In the genomic region with DNA sequence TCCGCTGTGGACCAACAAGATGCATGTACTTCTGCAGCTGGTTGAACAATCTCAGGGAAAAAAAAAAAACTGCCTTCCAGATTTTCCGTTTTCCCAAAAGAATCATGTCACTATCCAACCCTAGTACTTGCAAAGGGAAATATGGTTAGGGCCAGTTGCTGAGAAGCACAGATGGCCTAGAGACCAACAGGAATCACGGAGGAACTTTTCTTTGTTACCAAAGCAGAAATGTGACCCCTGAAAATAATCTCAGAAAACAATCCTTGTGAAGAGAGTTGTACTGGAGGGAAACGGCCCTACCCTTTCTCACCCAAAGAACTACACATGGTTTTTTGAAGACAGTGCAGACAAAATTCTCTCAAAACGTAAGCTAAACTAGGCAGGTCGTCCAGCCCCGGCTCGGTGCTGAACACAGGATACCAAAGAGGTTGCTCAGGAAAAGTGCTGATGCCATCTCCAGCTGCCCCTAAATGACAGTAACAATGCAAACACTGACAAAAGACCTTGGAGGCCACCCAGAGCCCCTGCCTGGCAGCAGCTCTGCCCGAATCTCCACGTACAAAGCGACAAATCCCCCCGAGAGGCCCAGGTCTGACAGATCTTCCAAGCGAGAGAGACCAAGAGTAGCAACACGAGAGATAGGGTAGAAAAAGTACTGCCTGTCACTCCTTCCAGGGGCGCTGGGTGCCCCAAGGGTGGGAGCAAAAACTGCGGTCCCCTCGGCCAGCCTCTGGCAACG, we compare ENCODE assay signal across 8 mouse cellular contexts. TPM values are rescaled to one million over a fixed set of nuclear protein-coding genes. Genes with fewer than 3 reads are reported as not detected.
DNase-seq lines count a peak whose midpoint lies in the region; ATAC-seq and TF ChIP-seq lines count a peak whose summit lies in the region.

No protein-coding gene starts in this region.

- peak overlapping the region; percentile 97 for H3K4me3 ChIP-seq in megakaryocyte, embryonic 14.5 days (replicated peaks)
- H3K4me3 ChIP-seq in bone marrow, adult 2 months (replicated peaks; ENCODE audit: control insufficient read depth, low read depth, low read length), result peak overlapping the region; percentile 86
- peak overlapping the region; percentile 91 for H3K4me3 ChIP-seq in intestine, embryonic 15.5 days (replicated peaks)
- H3K4me3 ChIP-seq in liver, embryonic 16.5 days (ENCODE audit: low read depth, low read length), result peak overlapping the region; percentile 99

- H3K27me3 ChIP-seq in megakaryocyte, embryonic 14.5 days (replicated peaks), result no peaks in the 10 kb centered on the region
- no peaks in the 10 kb centered on the region for H3K27me3 ChIP-seq in intestine, embryonic 15.5 days (replicated peaks)
- H3K27me3 ChIP-seq in liver, embryonic 16.5 days (ENCODE audit: control insufficient read depth, insufficient read depth, low read depth, low read length), result no peaks in the 10 kb centered on the region

- peak overlapping the region; percentile 93 for H3K9ac ChIP-seq in intestine, embryonic 15.5 days
- peak overlapping the region; percentile 99 for H3K9ac ChIP-seq in liver, embryonic 16.5 days (ENCODE audit: low read depth, low read length)

- H3K27ac ChIP-seq in bone marrow, adult 2 months (ENCODE audit: control insufficient read depth, insufficient read depth, low read depth, low read length, poor library complexity), result peak overlapping the region; percentile 93
- H3K27ac ChIP-seq in intestine, embryonic 15.5 days, result peak overlapping the region; percentile 98
- peak overlapping the region; percentile 95 for H3K27ac ChIP-seq in liver, embryonic 16.5 days (ENCODE audit: low read length)

- H3K4me1 ChIP-seq in megakaryocyte, embryonic 14.5 days, result peaks cover 48% of the 10 kb centered on the region
- peaks cover 3% of the 10 kb centered on the region for H3K4me1 ChIP-seq in bone marrow, adult 2 months (ENCODE audit: control insufficient read depth, insufficient read depth, low read length)
- H3K4me1 ChIP-seq in intestine, embryonic 15.5 days (replicated peaks), result peaks cover 12% of the 10 kb centered on the region
- peaks cover 36% of the 10 kb centered on the region for H3K4me1 ChIP-seq in liver, embryonic 16.5 days (ENCODE audit: control insufficient read depth, low read depth, low read length)

- peaks cover 17% of the 10 kb centered on the region for H3K36me3 ChIP-seq in megakaryocyte, embryonic 14.5 days (replicated peaks; ENCODE audit: low read length)
- peaks cover 3% of the 10 kb centered on the region; the same call in 1 of the 2 replicates for H3K36me3 ChIP-seq in intestine, embryonic 15.5 days
- H3K36me3 ChIP-seq in liver, embryonic 16.5 days (ENCODE audit: control insufficient read depth, insufficient read depth), result peaks cover 2% of the 10 kb centered on the region; the same call in 1 of the 2 replicates

- no peak for TF ChIP-seq POLR2A in bone marrow, adult 2 months (IDR thresholded peaks at IDR 0.05; ENCODE audit: borderline replicate concordance, control insufficient read depth, low read depth, low read length)

- H3K4me2 ChIP-seq in intestine, embryonic 15.5 days (replicated peaks), result peak overlapping the region; percentile 77
- H3K4me2 ChIP-seq in liver, embryonic 16.5 days (ENCODE audit: low read depth, low read length), result peak overlapping the region; percentile 79

- WGBS in bone marrow, adult 2 months, result 2% methylated on average over 18 of the region's 18 CpGs
- WGBS in intestine, embryonic 15.5 days, result under 1% methylated on average over 18 of the region's 18 CpGs
- 1% methylated on average over 18 of the region's 18 CpGs for WGBS in liver, embryonic 16.5 days (ENCODE audit: insufficient replicate concordance)

- ATAC-seq in megakaryocyte, adult 5-6 weeks (ENCODE audit: poor library complexity, severe bottlenecking), result no peak
- ATAC-seq in intestine, embryonic 15.5 days, result no peak
- no peak for ATAC-seq in liver, embryonic 16.5 days (ENCODE audit: low read depth)

- DNase-seq in frontal cortex, postnatal 10 days (ENCODE audit: low spot score in 2 of 2), result peak; percentile 30 to 32
- peak; percentile 65 for DNase-seq in retina, postnatal 1 day
- DNase-seq in urinary bladder, postnatal 10 days (ENCODE audit: low spot score), result no peak

- TF ChIP-seq CTCF in bone marrow, adult 2 months (IDR thresholded peaks at IDR 0.05; ENCODE audit: control insufficient read depth, insufficient read depth, low read length), result no peak

- no peaks in the 10 kb centered on the region for H3K9me3 ChIP-seq in megakaryocyte, embryonic 14.5 days
- H3K9me3 ChIP-seq in intestine, embryonic 15.5 days, result no peaks in the 10 kb centered on the region
- H3K9me3 ChIP-seq in liver, embryonic 16.5 days (replicated peaks; ENCODE audit: control insufficient read depth, low read length), result no peaks in the 10 kb centered on the region

RNA-seq across cellular contexts. Expression of gene Memo1, which starts 1.5 kb away (rescaled TPM):
- 15.6 and 32.8 TPM in 2 replicates for polyA plus RNA-seq in megakaryocyte, embryonic 14.5 days (2012; ENCODE audit: insufficient read depth, low replicate concordance)
- total RNA-seq in megakaryocyte, adult 5-6 weeks (2015), result 64.4 and 71.4 TPM in 2 replicates
- 59.6 and 64.4 TPM in 2 replicates for total RNA-seq in megakaryocyte, adult 5-6 weeks (2017)
- 65.0 and 101 TPM in 2 replicates for polyA plus RNA-seq in bone marrow, adult 2 months (2011; ENCODE audit: insufficient read depth, insufficient read length, low replicate concordance, missing spikeins)
- 73.1 and 75.9 TPM in 2 replicates for polyA plus RNA-seq in intestine, embryonic 15.5 days (2015; fragmentation: Nextera tagmentation; extraction: Ambion mirVana)
- 82.5 and 86.5 TPM in 2 replicates for polyA plus RNA-seq in liver, embryonic 16.5 days (2015; fragmentation: Nextera tagmentation; extraction: Ambion mirVana)

RNA-seq across cellular contexts. Expression of gene Dpy30, which starts 29.9 kb away (rescaled TPM):
- 7.4 and 93.3 TPM in 2 replicates for polyA plus RNA-seq in megakaryocyte, embryonic 14.5 days (2012; ENCODE audit: insufficient read depth, low replicate concordance)
- 112 and 124 TPM in 2 replicates for total RNA-seq in megakaryocyte, adult 5-6 weeks (2015)
- total RNA-seq in megakaryocyte, adult 5-6 weeks (2017), result 69.1 and 84.8 TPM in 2 replicates
- 78.1 and 83.6 TPM in 2 replicates for polyA plus RNA-seq in bone marrow, adult 2 months (2011; ENCODE audit: insufficient read depth, insufficient read length, low replicate concordance, missing spikeins)
- 257 and 282 TPM in 2 replicates for polyA plus RNA-seq in intestine, embryonic 15.5 days (2015; fragmentation: Nextera tagmentation; extraction: Ambion mirVana)
- 91.7 and 107 TPM in 2 replicates for polyA plus RNA-seq in liver, embryonic 16.5 days (2015; fragmentation: Nextera tagmentation; extraction: Ambion mirVana)

RNA-seq across cellular contexts. Expression of gene Spast, which starts 44.9 kb away (rescaled TPM):
- polyA plus RNA-seq in megakaryocyte, embryonic 14.5 days (2012; ENCODE audit: insufficient read depth, low replicate concordance), result 3.9 and 15.5 TPM in 2 replicates
- 24.2 and 26.0 TPM in 2 replicates for total RNA-seq in megakaryocyte, adult 5-6 weeks (2015)
- total RNA-seq in megakaryocyte, adult 5-6 weeks (2017), result 38.2 and 39.7 TPM in 2 replicates
- polyA plus RNA-seq in bone marrow, adult 2 months (2011; ENCODE audit: insufficient read depth, insufficient read length, low replicate concordance, missing spikeins), result 9.6 and 9.7 TPM in 2 replicates
- 12.4 and 15.0 TPM in 2 replicates for polyA plus RNA-seq in intestine, embryonic 15.5 days (2015; fragmentation: Nextera tagmentation; extraction: Ambion mirVana)
- polyA plus RNA-seq in liver, embryonic 16.5 days (2015; fragmentation: Nextera tagmentation; extraction: Ambion mirVana), result 4.2 and 4.3 TPM in 2 replicates
